Mouse (Mus musculus) ES-E14 (cell line): Measurements from ENCODE around the gene Nme9. TPM values are rescaled to one million over a fixed set of nuclear protein-coding genes. Genes with fewer than 3 reads are reported as not detected.

Experiments
- DNase-seq: peaks from one replicate; pipeline ENCODE4 v3.0.0-alpha.2; 2013; ENCODE audit warnings: low read depth, low spot score
- H3K27ac ChIP-seq: 2 replicates; pipeline ENCODE4 v1.5.1; 2012; ENCODE audit warnings: low read depth, mild to moderate bottlenecking, low read length, moderate library complexity, mixed read lengths; ENCODE audit not compliant: poor library complexity, insufficient read depth, severe bottlenecking
- H3K36me3 ChIP-seq: 2 replicates; pipeline ENCODE4 v1.6.1; 2012; ENCODE audit warnings: mild to moderate bottlenecking, low read length, moderate library complexity, mixed read lengths; ENCODE audit not compliant: control insufficient read depth, poor library complexity, insufficient read depth, severe bottlenecking
- H3K4me1 ChIP-seq, 2 experiments: fragments of 150-350 bp in 1 of 2; sonication (generic) in 1 of 2; 2 replicates each; pipeline ENCODE4 v1.6.1; 2012; ENCODE audit warnings: low read length in 2 of 2, mild to moderate bottlenecking in 1 of 2, mixed read lengths in 1 of 2; ENCODE audit not compliant: control insufficient read depth in 2 of 2, insufficient read depth in 2 of 2, poor library complexity in 1 of 2
- H3K4me3 ChIP-seq, 2 experiments: fragments of 150-350 bp in 1 of 2; sonication (generic) in 1 of 2; 2 replicates each; pipeline ENCODE4 v1.5.1; 2012; ENCODE audit warnings: low read length in 2 of 2, low read depth in 1 of 2, mild to moderate bottlenecking in 1 of 2, mixed read lengths in 1 of 2; ENCODE audit not compliant: insufficient read depth in 1 of 2, poor library complexity in 1 of 2, severe bottlenecking in 1 of 2
- H3K9ac ChIP-seq: 2 replicates; pipeline ENCODE4 v1.6.1; 2012; ENCODE audit warnings: low read depth, mild to moderate bottlenecking, low read length, mixed read lengths; ENCODE audit not compliant: poor library complexity, insufficient read depth, severe bottlenecking
- H3K9me3 ChIP-seq: fragments of 150-350 bp; sonication (generic); 2 replicates; pipeline ENCODE4 v1.6.1; 2012; ENCODE audit warnings: low read depth, mild to moderate bottlenecking, low read length; ENCODE audit not compliant: control insufficient read depth, insufficient read depth
- CHD2 ChIP-seq: IDR thresholded peaks from 2 replicates; pipeline ENCODE4 v1.6.1; 2014; ENCODE audit warnings: mild to moderate bottlenecking, low read depth, low read length, inconsistent platforms
- HCFC1 ChIP-seq: IDR thresholded peaks from 2 replicates; pipeline ENCODE4 v1.6.1; 2012; ENCODE audit warnings: low read length, inconsistent platforms, borderline replicate concordance; ENCODE audit not compliant: insufficient read depth
- MAFK ChIP-seq: IDR thresholded peaks from 2 replicates; pipeline ENCODE4 v1.6.1; 2014; ENCODE audit warnings: mild to moderate bottlenecking, low read depth, low read length, inconsistent platforms; ENCODE audit not compliant: insufficient read depth
- ZC3H11A ChIP-seq: IDR thresholded peaks from 2 replicates; pipeline ENCODE4 v1.6.1; 2012; ENCODE audit warnings: low read depth, mild to moderate bottlenecking, inconsistent platforms, low read length, borderline replicate concordance
- ZNF384 ChIP-seq: IDR thresholded peaks from 2 replicates; pipeline ENCODE4 v1.6.1; 2012; ENCODE audit warnings: low read depth, low read length, inconsistent platforms
- in situ Hi-C, 2 experiments: fragments of 600-800 bp; cut with MboI; formaldehyde crosslinking; loops; one replicate each; pipeline ENCODE4 v1.15.1; 2025; ENCODE audit warnings: low sequenced_read_pairs in 2 of 2, inconsistent platforms in 1 of 2; ENCODE audit not compliant: unreplicated experiment in 2 of 2
- total RNA-seq: library from RNA; depleted of rRNA; stranded (reverse); fragments of 300-350 nt; gene quantifications from 2 replicates; pipeline ENCODE4 v1.2.3, GENCODE M21; 2012

The Nme9 gene
- total RNA-seq, 1 experiment = not detected

DNA sequence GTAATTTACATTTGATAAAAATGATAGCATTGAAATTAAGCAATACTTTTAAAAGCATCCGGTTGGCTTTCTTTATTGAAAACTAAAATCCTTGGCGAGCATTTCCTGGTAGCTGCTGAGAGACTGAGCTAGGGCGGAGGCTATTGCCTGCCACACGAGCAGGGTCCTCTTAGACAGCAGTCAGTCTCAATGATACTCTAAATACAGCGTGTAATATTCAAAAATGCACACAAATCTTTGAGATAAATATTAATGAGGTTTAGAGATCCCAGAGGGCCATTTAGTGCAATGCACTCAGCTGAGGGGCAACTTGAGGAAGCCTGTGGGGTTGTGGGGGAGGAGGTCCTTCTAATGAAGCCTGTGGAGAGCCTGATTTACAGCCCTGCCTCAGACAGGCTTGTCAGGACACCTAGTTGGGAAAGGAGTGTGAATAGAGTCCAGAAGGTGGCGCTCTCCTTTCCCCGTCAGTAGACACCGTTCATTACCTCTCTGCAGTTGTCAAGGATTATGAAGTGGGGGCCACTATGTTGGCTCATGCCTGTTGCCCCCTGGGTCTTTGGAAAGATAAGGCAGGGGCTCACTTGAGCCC is 6.6 kb upstream of the Nme9 start:
- in situ Hi-C loops = no loop called here
- no peak for DNase-seq
- Histone ChIP-seq H3K36me3 (no peaks in the 10 kb centered on the region), H3K27ac (no peak overlapping the region), H3K4me3 (no peak overlapping the region), H3K9ac (no peak overlapping the region), H3K9me3 (no peaks in the 10 kb centered on the region), H3K4me1 (peaks cover 4 to 6% of the 10 kb centered on the region in 2 experiments; a peak in 2 of 4 replicates)
- TF ChIP-seq MAFK = no peak
- TF ChIP-seq ZNF384 = no peak
- TF ChIP-seq CHD2 = no peak
- no peak for TF ChIP-seq HCFC1
- TF ChIP-seq ZC3H11A = no peak

DNA sequence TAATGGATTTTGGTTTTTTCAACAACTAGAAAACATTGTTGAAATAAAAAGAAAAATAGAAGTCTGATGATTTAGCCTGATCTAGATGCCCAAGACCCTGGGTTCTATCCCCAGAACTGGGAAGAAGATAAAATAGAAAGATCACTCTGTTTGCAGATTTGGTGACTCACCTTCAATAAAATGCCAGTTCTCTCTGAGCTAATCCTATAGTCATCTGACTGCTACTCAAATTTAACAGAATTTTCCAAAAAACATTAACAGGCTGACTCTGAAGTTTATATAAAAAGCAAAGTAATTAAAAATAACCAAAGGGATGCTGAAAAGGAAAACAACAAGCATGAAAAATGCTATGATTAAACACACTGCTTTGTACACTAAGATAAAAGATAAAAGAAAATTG is 5.0 kb upstream of the Nme9 start:
- TF ChIP-seq CHD2 (no peak), HCFC1 (no peak), ZNF384 (no peak), MAFK (no peak), ZC3H11A (no peak)
- no peak for DNase-seq
- in situ Hi-C loops = no loop called here
- H3K27ac ChIP-seq = no peak overlapping the region
- H3K4me3 ChIP-seq = no peak overlapping the region
- no peaks in the 10 kb centered on the region for H3K9me3 ChIP-seq
- H3K36me3 ChIP-seq = no peaks in the 10 kb centered on the region
- no peak overlapping the region for H3K9ac ChIP-seq
- peaks cover 4 to 9% of the 10 kb centered on the region in 2 experiments; a peak in 2 of 4 replicates for H3K4me1 ChIP-seq

DNA sequence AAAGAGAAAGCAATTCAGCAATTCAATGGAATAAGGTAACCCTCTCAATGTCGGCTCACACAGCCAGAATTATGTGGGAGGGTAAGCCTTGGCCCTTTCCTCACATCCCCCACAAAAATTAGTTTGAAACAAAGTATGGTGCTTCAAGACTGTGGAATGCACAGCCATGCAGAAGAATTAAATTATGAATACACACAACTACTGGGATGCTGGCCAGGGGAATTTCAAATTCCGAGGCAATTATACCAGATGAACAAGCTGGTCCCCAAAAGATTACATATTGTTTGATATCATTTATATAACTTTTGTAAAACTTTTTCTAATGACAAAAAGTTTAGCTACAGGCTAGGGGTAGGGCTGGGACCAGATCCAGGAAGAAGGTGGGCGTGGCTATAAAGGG is 4.0 kb upstream of the Nme9 start:
- no peak overlapping the region for H3K4me3 ChIP-seq
- no peak overlapping the region for H3K27ac ChIP-seq
- peaks cover 4 to 9% of the 10 kb centered on the region in 2 experiments; a peak in 2 of 4 replicates for H3K4me1 ChIP-seq
- TF ChIP-seq HCFC1 = no peak
- TF ChIP-seq CHD2 = no peak
- TF ChIP-seq MAFK = no peak
- TF ChIP-seq ZC3H11A = no peak
- no peak for TF ChIP-seq ZNF384
- in situ Hi-C loops = no loop called here
- H3K9me3 ChIP-seq = no peaks in the 10 kb centered on the region
- no peaks in the 10 kb centered on the region for H3K36me3 ChIP-seq
- DNase-seq = no peak
- no peak overlapping the region for H3K9ac ChIP-seq

DNA sequence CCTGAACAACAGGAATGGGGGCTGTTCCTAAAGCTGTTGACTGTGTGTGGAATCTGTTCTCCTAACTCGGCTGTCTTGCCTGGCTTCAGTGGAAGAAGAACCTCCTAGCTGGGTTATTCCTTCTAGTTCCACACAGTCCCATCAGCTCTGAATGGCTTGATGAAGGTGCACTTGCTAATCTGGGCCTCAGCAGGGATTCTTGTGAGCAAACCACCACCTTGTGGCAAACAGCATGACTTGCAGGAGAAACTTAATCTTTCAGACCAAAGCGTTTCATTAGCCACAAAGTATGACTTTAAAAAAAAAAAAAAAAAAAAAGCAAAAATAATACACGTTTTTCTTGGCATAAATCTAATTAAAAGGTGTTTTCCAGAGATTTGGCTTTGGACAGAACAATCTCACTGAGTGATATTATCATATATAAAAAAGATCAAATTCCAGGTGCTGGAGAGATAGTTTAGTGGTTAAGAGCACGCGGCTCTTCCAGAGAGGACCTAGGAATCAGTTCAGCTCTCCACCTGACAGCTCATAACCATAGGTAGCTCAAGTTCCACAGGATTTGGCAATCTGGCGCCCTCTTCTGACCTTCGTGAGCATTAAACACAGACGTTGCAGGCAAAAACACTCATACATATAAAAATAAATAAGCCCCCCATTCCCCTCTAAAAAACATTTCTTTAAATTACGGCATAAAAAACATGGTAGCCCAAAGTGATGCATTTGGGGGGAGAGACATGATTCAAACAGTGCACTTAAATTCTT is 1.2 kb upstream of the Nme9 start:
- no peak overlapping the region for H3K9ac ChIP-seq
- TF ChIP-seq CHD2 (no peak), ZNF384 (peak; percentile 66), ZC3H11A (0 out of 2 replicates have a peak, but pooled peaks have one; percentile 46)
- H3K36me3 ChIP-seq = no peaks in the 10 kb centered on the region
- no peak overlapping the region for H3K4me3 ChIP-seq
- DNase-seq = no peak
- no peak overlapping the region for H3K27ac ChIP-seq
- no peaks in the 10 kb centered on the region for H3K9me3 ChIP-seq
- in situ Hi-C loops = no loop called here
- H3K4me1 ChIP-seq = peaks cover 1 to 6% of the 10 kb centered on the region in 2 experiments; a peak in 2 of 4 replicates

DNA sequence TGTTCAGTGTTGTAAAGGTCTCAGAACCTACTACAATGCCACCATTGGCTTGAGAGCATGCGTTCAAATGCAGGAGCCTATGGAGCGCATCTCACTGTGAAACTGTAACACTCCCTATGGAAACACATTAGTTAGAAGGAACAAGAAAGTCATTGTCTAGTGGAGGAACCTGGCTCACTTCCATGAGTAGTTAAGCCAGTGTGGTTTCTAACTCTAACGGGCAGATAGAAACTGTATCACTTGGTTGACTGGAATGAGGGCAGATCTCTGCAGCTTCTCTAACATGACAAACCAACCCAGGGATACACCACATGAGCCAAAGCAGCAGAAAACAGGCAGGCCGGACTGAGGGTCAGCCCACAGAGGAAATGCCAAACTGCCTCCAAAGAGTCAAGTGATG is 2.9 kb downstream of the Nme9 start:
- in situ Hi-C loops = no loop called here
- H3K36me3 ChIP-seq = no peaks in the 10 kb centered on the region
- DNase-seq = no peak
- H3K27ac ChIP-seq = no peak overlapping the region
- no peak overlapping the region for H3K9ac ChIP-seq
- H3K4me3 ChIP-seq = no peak overlapping the region
- peaks cover 0 to 6% of the 10 kb centered on the region in 2 experiments; a peak in 2 of 4 replicates for H3K4me1 ChIP-seq
- no peak for TF ChIP-seq ZNF384
- TF ChIP-seq CHD2 = no peak
- TF ChIP-seq MAFK = no peak
- no peak for TF ChIP-seq HCFC1
- no peak for TF ChIP-seq ZC3H11A
- H3K9me3 ChIP-seq = no peaks in the 10 kb centered on the region
